Mouse (Mus musculus): ENCODE data around the gene Pef1. TPM values are rescaled to one million over a fixed set of nuclear protein-coding genes. Genes with fewer than 3 reads are reported as not detected.

Pef1 gene
- polyA plus RNA-seq, 1 experiment, result 62.4 TPM

DNA sequence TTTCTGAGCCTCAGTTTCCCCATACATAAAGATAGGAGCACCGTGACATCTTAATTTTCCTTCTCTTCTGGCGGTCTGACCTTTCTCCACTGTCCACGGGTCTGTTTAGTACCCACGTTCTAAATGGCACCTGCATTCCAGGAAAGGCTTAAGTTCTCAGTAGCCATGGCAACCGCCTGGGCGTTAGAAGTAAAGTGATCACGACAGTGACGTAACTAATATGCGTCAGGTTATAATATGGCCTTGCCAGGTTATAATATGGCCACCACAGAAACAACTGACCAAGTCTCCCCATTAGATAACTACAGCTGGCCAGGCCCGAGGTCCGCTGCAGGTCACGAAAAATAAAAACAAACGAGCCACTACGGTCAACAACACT, 4.7 kb downstream of the Pef1 start:
- H3K4me2 ChIP-seq (ENCODE audit: low read depth), result peak overlapping the region; percentile 66
- H3K4me3 ChIP-seq, result peak overlapping the region; percentile 79
- H3K27me3 ChIP-seq (ENCODE audit: control insufficient read depth, insufficient read depth, insufficient read length), result no peaks in the 10 kb centered on the region
- H3K36me3 ChIP-seq (ENCODE audit: control insufficient read depth, insufficient read depth), result no peaks in the 10 kb centered on the region
- peak overlapping the region; percentile 12 for H3ac ChIP-seq (ENCODE audit: control insufficient read depth, insufficient read length)
- no peak for TF ChIP-seq POLR2A (IDR thresholded peaks at IDR 0.05; ENCODE audit: insufficient read length, low read depth)
- TF ChIP-seq REST (IDR thresholded peaks at IDR 0.05; ENCODE audit: insufficient read depth, insufficient read length), result no peak
- TF ChIP-seq MYOD1 (IDR thresholded peaks at IDR 0.05; ENCODE audit: control insufficient read depth in 1 of 3, insufficient read length in 2 of 3, low read depth in 2 of 3), result no peak
- no peak for TF ChIP-seq TCF3 (IDR thresholded peaks at IDR 0.05; ENCODE audit: insufficient read length, low read depth)
- TF ChIP-seq SRF (IDR thresholded peaks at IDR 0.05; ENCODE audit: control insufficient read depth, insufficient read length, low read depth), result no peak
- TF ChIP-seq USF1 (IDR thresholded peaks at IDR 0.05; ENCODE audit: low read depth), result no peak
- TF ChIP-seq POLR2AphosphoS2 (IDR thresholded peaks at IDR 0.05; ENCODE audit: insufficient read length, low read depth), result no peak
- no peak for TF ChIP-seq MYOG (IDR thresholded peaks at IDR 0.05; ENCODE audit: control insufficient read depth in 1 of 3, insufficient read depth in 1 of 3, insufficient read length in 2 of 3, low read depth in 2 of 3)
- no peak for TF ChIP-seq E2F4 (IDR thresholded peaks at IDR 0.05; ENCODE audit: insufficient read depth)
- no peak for TF ChIP-seq CEBPB (IDR thresholded peaks at IDR 0.05; ENCODE audit: insufficient read depth, poor library complexity, severe bottlenecking)
- no peak for TF ChIP-seq TCF12 (IDR thresholded peaks at IDR 0.05; ENCODE audit: insufficient read depth, poor library complexity, severe bottlenecking)
- no peak for TF ChIP-seq MAX (IDR thresholded peaks at IDR 0.05; ENCODE audit: low read depth)
- H3K79me2 ChIP-seq (ENCODE audit: control insufficient read depth, insufficient read depth), result peaks cover 31% of the 10 kb centered on the region

GRCm38 (mm10) chr4:130107444-130108131, 5.2 kb downstream of the Pef1 start:
- no peak for TF ChIP-seq USF1 (IDR thresholded peaks at IDR 0.05; ENCODE audit: low read depth)
- TF ChIP-seq REST (IDR thresholded peaks at IDR 0.05; ENCODE audit: insufficient read depth, insufficient read length), result no peak
- TF ChIP-seq SRF (IDR thresholded peaks at IDR 0.05; ENCODE audit: control insufficient read depth, insufficient read length, low read depth), result peak; percentile 59
- no peak for TF ChIP-seq MAX (IDR thresholded peaks at IDR 0.05; ENCODE audit: low read depth)
- TF ChIP-seq E2F4 (IDR thresholded peaks at IDR 0.05; ENCODE audit: insufficient read depth), result no peak
- TF ChIP-seq MYOD1 (IDR thresholded peaks at IDR 0.05; ENCODE audit: control insufficient read depth in 1 of 3, insufficient read length in 2 of 3, low read depth in 2 of 3), result peak in 1 of 3 experiments; percentile 11
- TF ChIP-seq POLR2AphosphoS2 (IDR thresholded peaks at IDR 0.05; ENCODE audit: insufficient read length, low read depth), result peak; percentile 34
- peak; percentile 82 for TF ChIP-seq CEBPB (IDR thresholded peaks at IDR 0.05; ENCODE audit: insufficient read depth, poor library complexity, severe bottlenecking)
- TF ChIP-seq TCF3 (IDR thresholded peaks at IDR 0.05; ENCODE audit: insufficient read length, low read depth), result no peak
- TF ChIP-seq TCF12 (IDR thresholded peaks at IDR 0.05; ENCODE audit: insufficient read depth, poor library complexity, severe bottlenecking), result no peak
- no peak for TF ChIP-seq MYOG (IDR thresholded peaks at IDR 0.05; ENCODE audit: control insufficient read depth in 1 of 3, insufficient read depth in 1 of 3, insufficient read length in 2 of 3, low read depth in 2 of 3)
- peak; percentile 59 for TF ChIP-seq POLR2A (IDR thresholded peaks at IDR 0.05; ENCODE audit: insufficient read length, low read depth)
- Histone ChIP-seq H3K4me3 (peak overlapping the region; percentile 79), H3K36me3 (ENCODE audit: control insufficient read depth, insufficient read depth) (no peaks in the 10 kb centered on the region), H3ac (ENCODE audit: control insufficient read depth, insufficient read length) (peak overlapping the region; percentile 12), H3K27me3 (ENCODE audit: control insufficient read depth, insufficient read depth, insufficient read length) (no peaks in the 10 kb centered on the region), H3K79me2 (ENCODE audit: control insufficient read depth, insufficient read depth) (peaks cover 31% of the 10 kb centered on the region), H3K4me2 (ENCODE audit: low read depth) (peak overlapping the region; percentile 97)

GRCm38 (mm10) chr4:130108929-130109328, 6.6 kb downstream of the Pef1 start:
- Histone ChIP-seq H3K27me3 (ENCODE audit: control insufficient read depth, insufficient read depth, insufficient read length) (no peaks in the 10 kb centered on the region), H3K79me2 (ENCODE audit: control insufficient read depth, insufficient read depth) (peaks cover 31% of the 10 kb centered on the region), H3K4me3 (peak overlapping the region; percentile 79), H3K4me2 (ENCODE audit: low read depth) (peak overlapping the region; percentile 97), H3ac (ENCODE audit: control insufficient read depth, insufficient read length) (no peak overlapping the region), H3K36me3 (ENCODE audit: control insufficient read depth, insufficient read depth) (no peaks in the 10 kb centered on the region)
- TF ChIP-seq TCF3 (IDR thresholded peaks at IDR 0.05; ENCODE audit: insufficient read length, low read depth) (no peak), POLR2AphosphoS2 (IDR thresholded peaks at IDR 0.05; ENCODE audit: insufficient read length, low read depth) (no peak), CEBPB (IDR thresholded peaks at IDR 0.05; ENCODE audit: insufficient read depth, poor library complexity, severe bottlenecking) (no peak), SRF (IDR thresholded peaks at IDR 0.05; ENCODE audit: control insufficient read depth, insufficient read length, low read depth) (no peak), TCF12 (IDR thresholded peaks at IDR 0.05; ENCODE audit: insufficient read depth, poor library complexity, severe bottlenecking) (no peak), MYOG (IDR thresholded peaks at IDR 0.05; ENCODE audit: control insufficient read depth in 1 of 3, insufficient read depth in 1 of 3, insufficient read length in 2 of 3, low read depth in 2 of 3) (no peak), REST (IDR thresholded peaks at IDR 0.05; ENCODE audit: insufficient read depth, insufficient read length) (no peak), MYOD1 (IDR thresholded peaks at IDR 0.05; ENCODE audit: control insufficient read depth in 1 of 3, insufficient read length in 2 of 3, low read depth in 2 of 3) (no peak), MAX (IDR thresholded peaks at IDR 0.05; ENCODE audit: low read depth) (no peak), E2F4 (IDR thresholded peaks at IDR 0.05; ENCODE audit: insufficient read depth) (no peak), POLR2A (IDR thresholded peaks at IDR 0.05; ENCODE audit: insufficient read length, low read depth) (no peak), USF1 (IDR thresholded peaks at IDR 0.05; ENCODE audit: low read depth) (no peak)

DNA sequence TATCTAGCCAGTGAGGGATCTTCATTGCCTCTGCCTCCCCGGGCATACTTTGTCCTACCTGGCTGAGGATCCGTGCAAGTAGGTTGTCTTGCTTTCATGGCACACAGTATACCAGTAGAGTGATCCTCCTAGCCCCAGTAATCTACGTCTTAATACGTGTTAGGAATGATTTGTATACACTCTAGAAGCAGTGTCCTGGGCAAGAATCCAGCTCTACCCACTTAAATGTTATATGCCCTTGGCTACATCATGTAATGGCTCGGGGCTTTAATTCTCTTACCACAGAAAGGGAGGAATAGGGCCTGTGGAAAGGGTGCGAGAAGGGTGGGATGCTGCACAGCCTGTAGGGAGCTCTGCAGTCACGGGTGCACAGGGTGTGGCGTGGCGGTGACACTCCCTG, 7.3 kb downstream of the Pef1 start:
- TF ChIP-seq MAX (IDR thresholded peaks at IDR 0.05; ENCODE audit: low read depth), result no peak
- TF ChIP-seq E2F4 (IDR thresholded peaks at IDR 0.05; ENCODE audit: insufficient read depth), result no peak
- TF ChIP-seq USF1 (IDR thresholded peaks at IDR 0.05; ENCODE audit: low read depth), result no peak
- TF ChIP-seq REST (IDR thresholded peaks at IDR 0.05; ENCODE audit: insufficient read depth, insufficient read length), result no peak
- no peak for TF ChIP-seq CEBPB (IDR thresholded peaks at IDR 0.05; ENCODE audit: insufficient read depth, poor library complexity, severe bottlenecking)
- TF ChIP-seq POLR2AphosphoS2 (IDR thresholded peaks at IDR 0.05; ENCODE audit: insufficient read length, low read depth), result no peak
- no peak for TF ChIP-seq TCF3 (IDR thresholded peaks at IDR 0.05; ENCODE audit: insufficient read length, low read depth)
- no peak for TF ChIP-seq MYOG (IDR thresholded peaks at IDR 0.05; ENCODE audit: control insufficient read depth in 1 of 3, insufficient read depth in 1 of 3, insufficient read length in 2 of 3, low read depth in 2 of 3)
- no peak for TF ChIP-seq POLR2A (IDR thresholded peaks at IDR 0.05; ENCODE audit: insufficient read length, low read depth)
- TF ChIP-seq SRF (IDR thresholded peaks at IDR 0.05; ENCODE audit: control insufficient read depth, insufficient read length, low read depth), result no peak
- no peak for TF ChIP-seq TCF12 (IDR thresholded peaks at IDR 0.05; ENCODE audit: insufficient read depth, poor library complexity, severe bottlenecking)
- TF ChIP-seq MYOD1 (IDR thresholded peaks at IDR 0.05; ENCODE audit: control insufficient read depth in 1 of 3, insufficient read length in 2 of 3, low read depth in 2 of 3), result no peak
- Histone ChIP-seq H3K4me2 (ENCODE audit: low read depth) (peak overlapping the region; percentile 97), H3K79me2 (ENCODE audit: control insufficient read depth, insufficient read depth) (peaks cover 31% of the 10 kb centered on the region), H3K36me3 (ENCODE audit: control insufficient read depth, insufficient read depth) (no peaks in the 10 kb centered on the region), H3K27me3 (ENCODE audit: control insufficient read depth, insufficient read depth, insufficient read length) (no peaks in the 10 kb centered on the region), H3K4me3 (no peak overlapping the region), H3ac (ENCODE audit: control insufficient read depth, insufficient read length) (no peak overlapping the region)

All from myocyte (in vitro differentiated cells).